Mouse (Mus musculus) frontal cortex, adult (tissue): ENCODE measurements around the gene Leo1.
A peak's percentile ranks its signal among the peaks of the same experiment; 100 is the strongest.
"Not testable (repeated sequence)": the region's sequence is repeated elsewhere in the genome, so short reads cannot be mapped to it uniquely, and the experiment has no call there.

Source experiments
- ATAC-seq: cut with Nextera tagmentation; 2 replicates; pipeline ENCODE4 v1.9.2; 2017; ENCODE audit warnings: mild to moderate bottlenecking, moderate library complexity, mixed read lengths; ENCODE audit not compliant: low TSS enrichment

Gene Leo1

GRCm38 (mm10) chr9:75467581-75467980 lies 26.3 kb downstream of the Leo1 start:
- no peak for ATAC-seq

DNA sequence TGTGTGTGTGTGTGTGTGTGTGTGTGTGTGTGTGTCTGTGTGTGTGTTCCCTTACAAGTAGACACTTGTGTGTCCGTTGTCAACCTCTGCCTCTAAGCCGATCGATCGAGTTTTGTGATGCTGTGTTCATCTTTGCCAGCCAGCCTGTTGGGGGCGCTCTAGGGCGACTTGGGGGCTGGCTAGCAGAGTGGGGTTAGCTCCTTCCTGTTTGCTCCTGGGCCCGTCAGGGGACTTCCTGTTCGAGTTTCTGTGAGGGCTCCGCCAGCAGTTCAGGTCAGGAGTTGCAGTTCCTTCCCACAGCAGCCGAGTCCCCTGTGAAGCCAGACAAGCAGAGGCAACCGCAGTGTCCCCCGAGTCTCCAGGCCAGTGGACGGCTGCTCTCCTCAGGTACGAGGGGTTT lies 27.0 kb downstream of the Leo1 start:
- ATAC-seq: no peak

GRCm38 (mm10) chr9:75477212-75477611 lies 35.9 kb downstream of the Leo1 start:
- ATAC-seq: no peak

GRCm38 (mm10) chr9:75479106-75479725 lies 37.9 kb downstream of the Leo1 start:
- ATAC-seq: peak; percentile 56

GRCm38 (mm10) chr9:75480536-75481075 lies 39.3 kb downstream of the Leo1 start:
- peak; percentile 94 for ATAC-seq

DNA sequence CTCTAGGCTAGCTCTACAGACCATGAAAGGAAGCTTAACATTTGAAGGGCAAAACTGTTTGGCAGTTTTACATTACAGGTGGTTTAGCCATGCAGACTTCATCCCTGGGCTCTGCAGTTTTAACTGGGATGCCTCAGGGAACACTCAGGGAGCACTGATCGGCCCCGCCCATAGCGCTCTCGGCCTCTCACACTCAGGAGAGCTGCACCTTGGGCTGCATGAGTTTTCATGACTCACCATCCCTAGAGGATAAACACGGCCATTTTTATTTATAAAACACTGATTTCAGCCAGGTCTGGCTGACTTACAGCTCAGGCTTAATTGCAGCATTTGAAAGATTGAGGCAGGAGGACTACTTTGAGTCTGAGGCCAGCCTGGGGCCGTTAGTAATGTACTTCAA lies 43.9 kb downstream of the Leo1 start:
- no peak for ATAC-seq

DNA sequence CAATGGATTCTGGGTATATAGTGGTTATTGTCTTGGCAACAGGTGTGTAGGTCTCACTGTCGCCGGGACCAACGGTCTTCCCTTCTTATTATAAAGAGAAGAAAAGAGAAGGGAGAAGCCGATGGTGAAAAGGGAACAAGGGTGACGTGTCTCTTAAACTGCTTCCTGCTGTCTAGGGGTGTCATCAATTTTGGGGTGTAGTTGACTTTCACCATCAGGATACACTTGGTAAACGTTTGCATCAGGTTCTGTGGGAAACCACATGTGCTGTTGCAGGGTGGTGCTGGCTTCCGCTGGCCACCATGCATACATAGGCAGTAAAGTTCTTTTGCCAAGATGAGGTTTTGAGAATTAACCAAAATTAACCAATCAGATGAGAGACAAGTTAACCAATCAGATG lies 46.9 kb downstream of the Leo1 start:
- ATAC-seq: not testable (repeated sequence)

GRCm38 (mm10) chr9:75494407-75495005 lies 53.2 kb downstream of the Leo1 start:
- ATAC-seq: peak; percentile 69

DNA sequence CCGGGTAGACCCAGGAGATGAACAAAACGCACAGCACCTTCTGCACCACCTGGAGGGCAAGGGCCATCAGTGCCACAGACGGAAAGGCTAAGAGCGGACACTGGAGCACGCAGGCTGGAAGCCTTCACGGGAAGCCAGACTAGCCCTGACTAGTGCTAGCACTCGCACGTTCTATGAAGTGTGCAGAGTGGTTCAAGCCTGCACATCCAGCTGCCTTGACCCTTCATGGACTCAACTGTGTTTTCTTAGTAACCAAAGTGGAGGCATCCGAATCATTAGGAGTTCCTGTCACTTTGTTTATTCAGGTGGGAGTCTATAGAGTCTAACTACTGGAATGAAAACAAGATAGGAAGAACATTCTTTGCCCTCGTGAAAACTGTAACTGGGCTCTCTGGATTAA lies 54.6 kb downstream of the Leo1 start:
- ATAC-seq: no peak

DNA sequence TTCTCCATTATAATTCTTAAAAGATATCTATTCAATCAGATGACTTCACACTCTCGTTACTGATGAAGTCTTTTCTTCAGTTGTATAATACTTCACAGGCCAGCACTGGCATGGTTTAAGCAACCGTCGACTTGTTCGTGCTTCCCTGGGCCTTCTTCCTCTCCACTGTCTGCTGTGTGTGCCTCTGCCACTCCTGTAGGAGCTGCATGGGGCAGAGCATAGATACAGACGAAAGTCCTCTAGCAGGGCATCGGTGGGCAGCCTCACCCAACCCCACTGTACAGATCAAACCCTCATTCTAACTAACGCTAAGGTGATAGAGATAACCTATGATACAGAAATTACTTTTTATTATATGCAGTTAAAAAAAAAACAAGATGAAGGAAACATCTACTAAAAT lies 57.2 kb downstream of the Leo1 start:
- ATAC-seq: no peak

DNA sequence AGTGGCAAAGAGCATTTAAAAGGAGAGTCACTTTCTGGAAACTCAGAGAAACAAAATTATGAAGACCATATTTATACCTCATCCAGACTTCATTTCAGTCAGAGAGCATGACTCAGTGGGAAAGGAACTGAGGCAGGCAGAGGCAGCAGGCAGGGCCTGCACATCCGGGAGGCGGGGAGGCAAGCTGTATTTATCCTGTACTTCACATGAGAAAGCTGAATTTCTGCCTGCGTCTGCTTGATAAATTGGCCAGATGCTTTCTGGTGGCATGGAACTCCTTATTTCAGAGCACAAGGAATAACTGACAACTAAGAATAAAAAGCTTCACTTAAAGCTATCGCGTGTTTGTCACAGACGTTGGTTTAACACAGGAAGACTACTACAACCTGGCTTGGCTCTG lies 63.0 kb downstream of the Leo1 start:
- peak; percentile 84 for ATAC-seq

- peak; percentile 72 for ATAC-seq
Measured at GRCm38 (mm10) chr9:75511236-75511939, 70.1 kb downstream of the Leo1 start.

GRCm38 (mm10) chr9:75515464-75516113 lies 74.3 kb downstream of the Leo1 start:
- ATAC-seq: peak; percentile 83
